In genomic region chr14:117938554-117938953, GRCm38 (mm10) we compare ENCODE assay signal across 8 mouse cellular contexts.
DNase-seq lines count a peak whose midpoint lies in the region; ATAC-seq and TF ChIP-seq lines count a peak whose summit lies in the region.

No protein-coding gene starts in this region.

- H3K27me3 ChIP-seq in hindbrain, embryonic 14.5 days (ENCODE audit: control insufficient read depth, insufficient read depth, low read length) = no peaks in the 10 kb centered on the region
- no peaks in the 10 kb centered on the region for H3K27me3 ChIP-seq in hindbrain, embryonic 13.5 days
- no peaks in the 10 kb centered on the region for H3K27me3 ChIP-seq in forebrain, embryonic 15.5 days
- no peaks in the 10 kb centered on the region for H3K27me3 ChIP-seq in liver, postnatal 0 days (ENCODE audit: insufficient read depth, low read length)

- no peak overlapping the region for H3K4me2 ChIP-seq in hindbrain, embryonic 14.5 days (replicated peaks)
- H3K4me2 ChIP-seq in hindbrain, embryonic 13.5 days = no peak overlapping the region
- no peak overlapping the region for H3K4me2 ChIP-seq in forebrain, embryonic 15.5 days (replicated peaks)
- H3K4me2 ChIP-seq in liver, postnatal 0 days (ENCODE audit: low read depth, low read length) = no peak overlapping the region

- no peaks in the 10 kb centered on the region for H3K4me1 ChIP-seq in hindbrain, embryonic 14.5 days (replicated peaks; ENCODE audit: control insufficient read depth, insufficient read depth, low read length)
- 0 out of 2 replicates have a peak, but pooled peaks cover 7% of the 10 kb centered on the region for H3K4me1 ChIP-seq in hindbrain, embryonic 13.5 days (replicated peaks)
- peaks cover 23% of the 10 kb centered on the region for H3K4me1 ChIP-seq in forebrain, embryonic 15.5 days
- no peaks in the 10 kb centered on the region for H3K4me1 ChIP-seq in liver, postnatal 0 days (ENCODE audit: insufficient read depth)

- peak; percentile 47 for TF ChIP-seq CTCF in liver, postnatal 0 days (IDR thresholded peaks at IDR 0.05; ENCODE audit: low read depth)

- H3K36me3 ChIP-seq in hindbrain, embryonic 14.5 days (replicated peaks; ENCODE audit: control insufficient read depth, insufficient read depth) = no peaks in the 10 kb centered on the region
- no peaks in the 10 kb centered on the region for H3K36me3 ChIP-seq in hindbrain, embryonic 13.5 days
- H3K36me3 ChIP-seq in forebrain, embryonic 15.5 days = no peaks in the 10 kb centered on the region
- no peaks in the 10 kb centered on the region for H3K36me3 ChIP-seq in liver, postnatal 0 days (replicated peaks; ENCODE audit: insufficient read depth, low read length)

- H3K9ac ChIP-seq in hindbrain, embryonic 14.5 days = no peak overlapping the region
- H3K9ac ChIP-seq in hindbrain, embryonic 13.5 days = no peak overlapping the region
- no peak overlapping the region for H3K9ac ChIP-seq in forebrain, embryonic 15.5 days (replicated peaks)
- H3K9ac ChIP-seq in liver, postnatal 0 days (replicated peaks) = no peak overlapping the region

- H3K4me3 ChIP-seq in hindbrain, embryonic 14.5 days (replicated peaks; ENCODE audit: low read length) = no peak overlapping the region
- no peak overlapping the region for H3K4me3 ChIP-seq in hindbrain, embryonic 13.5 days
- H3K4me3 ChIP-seq in forebrain, embryonic 15.5 days = no peak overlapping the region
- H3K4me3 ChIP-seq in liver, postnatal 0 days (ENCODE audit: low read depth, low read length) = no peak overlapping the region

- peak; percentile 72 for DNase-seq in hindbrain, embryonic 14.5 days (ENCODE audit: low spot score)
- peak; percentile 21 for DNase-seq in A20 (ENCODE audit: low read depth, low spot score)
- DNase-seq in R1 (ENCODE audit: low read depth, low spot score) = peak; percentile 38
- peak; percentile 57 for DNase-seq in liver, postnatal 0 days
- no peak for DNase-seq in ovary, adult 18-20 months (ENCODE audit: low spot score)
- DNase-seq in urinary bladder, adult 18-20 months (ENCODE audit: low spot score in 2 of 2) = no peak

- TF ChIP-seq EP300 in liver, postnatal 0 days (IDR thresholded peaks at IDR 0.05; ENCODE audit: low read depth) = no peak

- no peak overlapping the region for H3K27ac ChIP-seq in hindbrain, embryonic 14.5 days
- no peak overlapping the region for H3K27ac ChIP-seq in hindbrain, embryonic 13.5 days
- H3K27ac ChIP-seq in forebrain, embryonic 15.5 days (replicated peaks) = no peak overlapping the region
- H3K27ac ChIP-seq in liver, postnatal 0 days (ENCODE audit: low read depth) = no peak overlapping the region

- ATAC-seq in hindbrain, embryonic 14.5 days (ENCODE audit: low FRiP score) = no peak
- ATAC-seq in hindbrain, embryonic 13.5 days (ENCODE audit: low FRiP score) = no peak
- ATAC-seq in forebrain, embryonic 15.5 days (replicated peaks) = peak; percentile 53
- no peak for ATAC-seq in liver, postnatal 0 days

- WGBS in hindbrain, embryonic 14.5 days = 35% methylated on average over 2 of the region's 2 CpGs
- 33% methylated on average over 2 of the region's 2 CpGs for WGBS in hindbrain, embryonic 13.5 days
- WGBS in forebrain, embryonic 15.5 days = 26% methylated on average over 2 of the region's 2 CpGs
- WGBS in liver, postnatal 0 days (ENCODE audit: insufficient replicate concordance) = 53% methylated on average over 2 of the region's 2 CpGs

- no peaks in the 10 kb centered on the region for H3K9me3 ChIP-seq in hindbrain, embryonic 14.5 days (ENCODE audit: control insufficient read depth, low read length)
- H3K9me3 ChIP-seq in hindbrain, embryonic 13.5 days = no peaks in the 10 kb centered on the region
- H3K9me3 ChIP-seq in forebrain, embryonic 15.5 days = no peaks in the 10 kb centered on the region
- H3K9me3 ChIP-seq in liver, postnatal 0 days (ENCODE audit: low read length) = no peaks in the 10 kb centered on the region

Comparison
In these comparisons a context has a peak if more than half of its experiments do, and no peak if none do; other contexts are left out.
1. DNase-seq: peak in hindbrain, embryonic 14.5 days (single experiment), A20 (single experiment), R1 (single experiment) and liver, postnatal 0 days (single experiment); none in ovary, adult 18-20 months (single experiment) and urinary bladder, adult 18-20 months (0 of 2).